Mouse (Mus musculus) stomach, postnatal 0 days (tissue): ENCODE measurements around the gene Tln2.

Experiments used
- CTCF ChIP-seq: IDR thresholded peaks from 2 replicates; pipeline ENCODE4 v1.5.1; 2016; ENCODE audit warnings: antibody characterized with exemption, low read depth, mild to moderate bottlenecking, moderate library complexity
- EP300 ChIP-seq: optimal IDR thresholded peaks from 2 replicates; pipeline ENCODE3; 2016; ENCODE audit warnings: antibody characterized with exemption

DNA sequence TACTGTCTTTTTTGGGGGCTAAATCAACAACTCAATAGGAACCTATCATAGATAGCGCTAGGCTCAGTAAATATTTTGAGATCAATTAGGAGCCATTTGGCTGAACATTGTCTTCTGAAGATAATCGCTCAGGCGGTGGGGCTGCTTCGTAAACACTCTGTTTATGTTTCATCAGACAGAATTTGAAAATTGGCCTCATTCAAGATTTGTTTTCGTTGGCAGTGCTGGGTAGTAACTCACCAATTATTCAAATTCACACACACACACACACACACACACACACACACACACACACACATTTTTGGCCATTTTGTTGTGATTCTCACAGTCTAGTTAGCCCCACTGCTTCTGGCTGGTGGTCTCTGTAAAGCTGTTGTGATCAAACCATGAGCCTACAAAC, 12.9 kb downstream of the Tln2 start:
- TF ChIP-seq CTCF (no peak), EP300 (no peak)
